Mouse (Mus musculus): ENCODE results near the gene Cxcl15. TPM values are rescaled to one million over a fixed set of nuclear protein-coding genes. Genes with fewer than 3 reads are reported as not detected.

Cxcl15 gene
- total RNA-seq, 2 experiments from 2014 or later, result not detected

Small RNA genes lying within 50 kb of the gene (microRNA-seq; reads per million reads assigned to microRNA genes)
- gene Gm24322 (ENCODE audit: borderline number of aligned reads in 2 of 2), result 0 reads per million in 2 experiments

Other genes starting within 250 kb of the Cxcl15 start
- gene 5830473C10Rik, start 233.4 kb upstream of the Cxcl15 start, total RNA-seq (2021), result not detected
- not detected for gene Rassf6, start 153.9 kb upstream of the Cxcl15 start, total RNA-seq (2021)
- gene Cxcl5, start 35.2 kb upstream of the Cxcl15 start, total RNA-seq (2021), result under 1 TPM in 1 of 2 experiments, not detected in 1; 0.31 TPM
- 10 to 100 TPM in 1 of 2 experiments, 1 to 10 TPM in 1; 8.7 to 11.2 TPM for gene Ppbp, start 26.0 kb upstream of the Cxcl15 start, total RNA-seq (2021)
- gene Pf4, start 22.1 kb upstream of the Cxcl15 start, total RNA-seq (2021), result 10 to 100 TPM; 32.9 to 36.9 TPM
- gene Cxcl3, start 8.4 kb upstream of the Cxcl15 start, total RNA-seq (2021), result not detected
- under 1 TPM; 0.30 to 0.50 TPM for gene Cxcl1, start 96.7 kb downstream of the Cxcl15 start, total RNA-seq (2021)
- gene Cxcl2, start 109.3 kb downstream of the Cxcl15 start, total RNA-seq (2021), result not detected
- gene Mthfd2l, start 136.6 kb downstream of the Cxcl15 start, total RNA-seq (2021), result 10 to 100 TPM in 1 of 2 experiments, 1 to 10 TPM in 1; 9.5 to 10.0 TPM
- gene Epgn, start 232.9 kb downstream of the Cxcl15 start, total RNA-seq (2021), result under 1 TPM; 0.33 to 0.46 TPM